Mouse (Mus musculus): ENCODE data around the gene Dpp6.

- no peak for TF ChIP-seq CTCF (IDR thresholded peaks at IDR 0.05; ENCODE audit: extremely low read depth, insufficient read depth, low read length)
- TF ChIP-seq POLR2A (IDR thresholded peaks at IDR 0.05; ENCODE audit: extremely low read depth, insufficient read depth, low read length), result no peak
Measured at GRCm38 (mm10) chr5:27623876-27624275, 806.9 kb downstream of the Dpp6 start.

Measured in cortical plate, adult 2 months (tissue).